8 mouse cellular contexts compared by ENCODE assay signal in genomic region chr19:44283157-44284024, GRCm38 (mm10). TPM values are rescaled to one million over a fixed set of nuclear protein-coding genes. Genes with fewer than 3 reads are reported as not detected.
DNase-seq lines count a peak whose midpoint lies in the region; ATAC-seq and TF ChIP-seq lines count a peak whose summit lies in the region.

No protein-coding gene starts in this region.

- H3K36me3 ChIP-seq in kidney, postnatal 0 days (ENCODE audit: insufficient read depth, low read length), result no peaks in the 10 kb centered on the region
- H3K36me3 ChIP-seq in hindbrain, embryonic 12.5 days, result no peaks in the 10 kb centered on the region
- H3K36me3 ChIP-seq in midbrain, embryonic 15.5 days (replicated peaks), result no peaks in the 10 kb centered on the region

- H3K4me2 ChIP-seq in kidney, postnatal 0 days (ENCODE audit: low read length), result peak overlapping the region; percentile 83
- peak overlapping the region; percentile 72 for H3K4me2 ChIP-seq in hindbrain, embryonic 12.5 days (replicated peaks)
- peak overlapping the region; percentile 89 for H3K4me2 ChIP-seq in midbrain, embryonic 15.5 days

- peaks cover 29% of the 10 kb centered on the region for H3K4me1 ChIP-seq in kidney, postnatal 0 days (replicated peaks; ENCODE audit: insufficient read depth, low read length)
- H3K4me1 ChIP-seq in hindbrain, embryonic 12.5 days, result peaks cover 41% of the 10 kb centered on the region
- peaks cover 45% of the 10 kb centered on the region for H3K4me1 ChIP-seq in midbrain, embryonic 15.5 days

- H3K27me3 ChIP-seq in kidney, postnatal 0 days (ENCODE audit: insufficient read depth, low read length), result no peaks in the 10 kb centered on the region
- no peaks in the 10 kb centered on the region for H3K27me3 ChIP-seq in hindbrain, embryonic 12.5 days
- H3K27me3 ChIP-seq in midbrain, embryonic 15.5 days (replicated peaks), result no peaks in the 10 kb centered on the region

- peak overlapping the region; percentile 23 for H3K4me3 ChIP-seq in kidney, postnatal 0 days (replicated peaks; ENCODE audit: low read depth, low read length)
- peak overlapping the region; percentile 42 for H3K4me3 ChIP-seq in hindbrain, embryonic 12.5 days
- H3K4me3 ChIP-seq in midbrain, embryonic 15.5 days, result peak overlapping the region; percentile 51

- H3K9ac ChIP-seq in kidney, postnatal 0 days (ENCODE audit: low read depth, low read length), result peak overlapping the region; percentile 0; the same call in 1 of the 2 replicates
- H3K9ac ChIP-seq in hindbrain, embryonic 12.5 days, result peak overlapping the region; percentile 4; the same call in 1 of the 2 replicates
- H3K9ac ChIP-seq in midbrain, embryonic 15.5 days, result peak overlapping the region; percentile 53; the same call in 1 of the 2 replicates

- peak overlapping the region; percentile 95 for H3K27ac ChIP-seq in kidney, postnatal 0 days
- H3K27ac ChIP-seq in hindbrain, embryonic 12.5 days, result peak overlapping the region; percentile 97
- H3K27ac ChIP-seq in midbrain, embryonic 15.5 days, result peak overlapping the region; percentile 93

- H3K9me3 ChIP-seq in kidney, postnatal 0 days (replicated peaks; ENCODE audit: low read length), result no peaks in the 10 kb centered on the region
- no peaks in the 10 kb centered on the region for H3K9me3 ChIP-seq in hindbrain, embryonic 12.5 days (replicated peaks)
- H3K9me3 ChIP-seq in midbrain, embryonic 15.5 days, result no peaks in the 10 kb centered on the region

- ATAC-seq in kidney, postnatal 0 days (replicated peaks; ENCODE audit: low FRiP score, low read depth), result no peak
- ATAC-seq in hindbrain, embryonic 12.5 days (ENCODE audit: low FRiP score), result peak; percentile 27
- no peak; the same call in 1 of the 2 replicates for ATAC-seq in midbrain, embryonic 15.5 days (replicated peaks)

- TF ChIP-seq CTCF in kidney, postnatal 0 days (IDR thresholded peaks at IDR 0.05; ENCODE audit: low read depth), result no peak

- no peak for DNase-seq in kidney, postnatal 0 days (ENCODE audit: low spot score)
- DNase-seq in kidney, postnatal 14 days, result no peak
- DNase-seq in T-cell, adult 2 months (ENCODE audit: low spot score), result peak; percentile 56
- no peak for DNase-seq in left cerebral cortex, adult 8-10 months (ENCODE audit: low spot score in 2 of 2)
- no peak for DNase-seq in kidney, postnatal 36 days
- DNase-seq in right cerebral cortex, postnatal 36 days (ENCODE audit: low spot score in 2 of 2), result no peak

- WGBS in kidney, postnatal 0 days, result 31% methylated on average over 15 of the region's 15 CpGs
- WGBS in hindbrain, embryonic 12.5 days, result 29% methylated on average over 15 of the region's 15 CpGs
- 20% methylated on average over 15 of the region's 15 CpGs for WGBS in midbrain, embryonic 15.5 days

RNA-seq across cellular contexts. Expression of gene Scd2, which starts 10.1 kb away (rescaled TPM):
- polyA plus RNA-seq in kidney, postnatal 0 days (2015; fragmentation: Nextera tagmentation; extraction: Ambion mirVana), result 78.4 and 81.1 TPM in 2 replicates
- polyA plus RNA-seq in hindbrain, embryonic 12.5 days (2016; fragmentation: Nextera tagmentation; extraction: Ambion mirVana), result 404 and 420 TPM in 2 replicates
- polyA plus RNA-seq in midbrain, embryonic 15.5 days (2015; fragmentation: Nextera tagmentation; extraction: Ambion mirVana), result 251 and 253 TPM in 2 replicates
- 100 to 1,000 TPM; 702 to 768 (median 723) TPM for total RNA-seq in left cerebral cortex, adult 8-10 months (2022)

RNA-seq across cellular contexts. Expression of gene Scd4, which starts 49.5 kb away (rescaled TPM):
- 0.12 and 0.18 TPM in 2 replicates for polyA plus RNA-seq in kidney, postnatal 0 days (2015; fragmentation: Nextera tagmentation; extraction: Ambion mirVana)
- polyA plus RNA-seq in hindbrain, embryonic 12.5 days (2016; fragmentation: Nextera tagmentation; extraction: Ambion mirVana), result 0.07 and 0.10 TPM in 2 replicates
- 0.08 and 0.13 TPM in 2 replicates for polyA plus RNA-seq in midbrain, embryonic 15.5 days (2015; fragmentation: Nextera tagmentation; extraction: Ambion mirVana)
- total RNA-seq in left cerebral cortex, adult 8-10 months (2022), result 1 to 10 TPM; 2.3 to 3.4 (median 2.8) TPM

Comparison
In these comparisons a context has a peak if more than half of its experiments do, and no peak if none do; other contexts are left out.
1. H3K9ac ChIP-seq: peak in every context shown above with its lines; median percentile 53 in midbrain, embryonic 15.5 days; 4 in hindbrain, embryonic 12.5 days; 0 in kidney, postnatal 0 days.